Mouse (Mus musculus) megakaryocyte, embryonic 14.5 days (primary cell): ENCODE results near the gene Akap6.

Experiments
- FLI1 ChIP-seq: IDR thresholded peaks from 2 replicates; pipeline ENCODE4 v1.6.1; 2012; ENCODE audit warnings: low read length, inconsistent platforms, mixed read lengths
- GATA1 ChIP-seq: IDR thresholded peaks from 3 replicates; pipeline ENCODE4 v1.6.1; 2012; ENCODE audit warnings: mixed read lengths, low read length, inconsistent platforms, borderline replicate concordance

GRCm38 (mm10) chr12:52675010-52675409 lies 24.2 kb upstream of the Akap6 start:
- TF ChIP-seq GATA1: no peak
- TF ChIP-seq FLI1: no peak
